8 mouse cellular contexts compared by ENCODE assay signal in genomic region chr1:120120969-120121811, GRCm38 (mm10). TPM values are rescaled to one million over a fixed set of nuclear protein-coding genes. Genes with fewer than 3 reads are reported as not detected.
DNase-seq lines count a peak whose midpoint lies in the region; ATAC-seq and TF ChIP-seq lines count a peak whose summit lies in the region.

Gene Dbi, minus strand, starts transcription at chr1:120121078.
Gene 3110009E18Rik, plus strand, starts transcription at chr1:120121187.

- peak; percentile 96 for DNase-seq in c-Kit-positive CD71-positive TER-119-positive erythroid progenitor cells, embryonic 14.5 days (ENCODE audit: low spot score)
- peak; percentile 98 for DNase-seq in heart, postnatal 14 days
- DNase-seq in layer of hippocampus, adult 11-12 months (ENCODE audit: low spot score) = peak; percentile 98
- peak; percentile 99 for DNase-seq in lung, adult 18-20 months
- DNase-seq in testis, postnatal 14 days (ENCODE audit: low spot score) = peak; percentile 99

- ATAC-seq in forebrain, embryonic 13.5 days = peak; percentile 96
- peak; percentile 95 for ATAC-seq in neural tube, embryonic 15.5 days (ENCODE audit: low FRiP score)

- peaks cover 31% of the 10 kb centered on the region for H3K36me3 ChIP-seq in E14TG2a.4 (ENCODE audit: insufficient read depth, low read length)
- H3K36me3 ChIP-seq in forebrain, embryonic 13.5 days (ENCODE audit: poor library complexity, severe bottlenecking) = peaks cover 15% of the 10 kb centered on the region
- H3K36me3 ChIP-seq in neural tube, embryonic 15.5 days = 0 out of 2 replicates have a peak, but pooled peaks cover under 1% of the 10 kb centered on the region

- H3K4me2 ChIP-seq in forebrain, embryonic 13.5 days = peak within 1 kb of the TSS; percentile 82
- H3K4me2 ChIP-seq in neural tube, embryonic 15.5 days = peak within 1 kb of the TSS; percentile 88

- peak within 1 kb of the TSS; percentile 87 for H3K4me3 ChIP-seq in E14TG2a.4 (replicated peaks; ENCODE audit: low read length)
- peak within 1 kb of the TSS; percentile 69 for H3K4me3 ChIP-seq in forebrain, embryonic 13.5 days
- H3K4me3 ChIP-seq in neural tube, embryonic 15.5 days (replicated peaks) = peak within 1 kb of the TSS; percentile 71

- TF ChIP-seq CTCF in E14TG2a.4 (conservative IDR thresholded peaks at IDR 0.05; ENCODE audit: low read length) = no peak

- peak within 1 kb of the TSS; percentile 90 for H3K27ac ChIP-seq in forebrain, embryonic 13.5 days
- peak within 1 kb of the TSS; percentile 93 for H3K27ac ChIP-seq in neural tube, embryonic 15.5 days (replicated peaks)

- peaks cover 57% of the 10 kb centered on the region for H3K4me1 ChIP-seq in E14TG2a.4 (replicated peaks; ENCODE audit: low read depth, low read length)
- H3K4me1 ChIP-seq in forebrain, embryonic 13.5 days = peaks cover 56% of the 10 kb centered on the region
- H3K4me1 ChIP-seq in neural tube, embryonic 15.5 days = peaks cover 43% of the 10 kb centered on the region

- H3K9me3 ChIP-seq in E14TG2a.4 (ENCODE audit: low read length) = no peaks in the 10 kb centered on the region
- H3K9me3 ChIP-seq in forebrain, embryonic 13.5 days (replicated peaks) = no peaks in the 10 kb centered on the region
- no peaks in the 10 kb centered on the region for H3K9me3 ChIP-seq in neural tube, embryonic 15.5 days (replicated peaks)

- H3K9ac ChIP-seq in forebrain, embryonic 13.5 days = peak within 1 kb of the TSS; percentile 78
- peak within 1 kb of the TSS; percentile 77 for H3K9ac ChIP-seq in neural tube, embryonic 15.5 days (replicated peaks)

- WGBS in forebrain, embryonic 13.5 days = 2% methylated on average over 52 of the region's 52 CpGs
- WGBS in neural tube, embryonic 15.5 days = 2% methylated on average over 52 of the region's 52 CpGs

- H3K27me3 ChIP-seq in E14TG2a.4 (ENCODE audit: insufficient read depth, low read length) = no peaks in the 10 kb centered on the region
- H3K27me3 ChIP-seq in forebrain, embryonic 13.5 days = no peaks in the 10 kb centered on the region
- H3K27me3 ChIP-seq in neural tube, embryonic 15.5 days (replicated peaks) = no peaks in the 10 kb centered on the region

- intact Hi-C loops in heart, postnatal 14 days (cut with DNase I) = no loop called here

RNA-seq across cellular contexts. Expression of gene Dbi, which starts in this region (rescaled TPM):
- 1,225 and 1,613 TPM in 2 replicates for polyA plus RNA-seq in forebrain, embryonic 13.5 days (2015; fragmentation: Nextera tagmentation; extraction: Ambion mirVana)
- total RNA-seq in heart, postnatal 14 days (2021) = 100 to 1,000 TPM; 331 to 352 TPM
- 1,502 and 1,904 TPM in 2 replicates for polyA plus RNA-seq in neural tube, embryonic 15.5 days (2015; fragmentation: Nextera tagmentation; extraction: Ambion mirVana)

RNA-seq across cellular contexts. Expression of gene 3110009E18Rik, which starts in this region (rescaled TPM):
- 24.8 and 29.7 TPM in 2 replicates for polyA plus RNA-seq in forebrain, embryonic 13.5 days (2015; fragmentation: Nextera tagmentation; extraction: Ambion mirVana)
- total RNA-seq in heart, postnatal 14 days (2021) = 1 to 10 TPM; 5.4 to 5.5 TPM
- polyA plus RNA-seq in neural tube, embryonic 15.5 days (2015; fragmentation: Nextera tagmentation; extraction: Ambion mirVana) = 17.3 and 17.9 TPM in 2 replicates

Comparison
In these comparisons a context has a peak if more than half of its experiments do, and no peak if none do; other contexts are left out.
1. Peak in every context shown above with its lines: DNase-seq, ATAC-seq, H3K4me3 ChIP-seq and H3K27ac ChIP-seq.